Mouse (Mus musculus) Muller cell, postnatal 12 days (primary cell): ENCODE results near the gene Upk3bl.
"Not testable (repeated sequence)": the region's sequence is repeated elsewhere in the genome, so short reads cannot be mapped to it uniquely, and the experiment has no call there.

Experiments used
- DNase-seq: peaks from one replicate; pipeline ENCODE4 v3.0.0-alpha.2; 2015; ENCODE audit errors: inconsistent ontology term

Upk3bl gene

DNA sequence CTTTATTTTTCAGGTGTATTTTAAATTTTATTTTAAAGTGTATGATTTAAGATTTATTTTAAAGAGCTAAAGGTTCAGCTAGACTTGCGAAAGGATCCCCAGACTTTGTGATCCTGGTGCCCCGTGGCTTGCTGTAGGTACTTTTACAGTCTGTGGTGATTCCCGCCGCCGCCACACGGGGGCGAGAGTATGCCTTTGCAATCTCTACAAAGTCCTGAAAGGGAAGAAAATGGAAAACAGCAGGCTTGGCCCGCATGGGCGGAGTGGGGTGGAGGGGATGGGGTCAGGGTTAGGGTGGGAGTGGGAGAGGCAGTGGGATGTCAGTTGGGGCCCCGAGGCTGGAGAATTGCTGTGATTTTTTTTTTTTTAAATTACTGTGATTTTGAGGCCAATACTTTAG lies 8.3 kb upstream of the Upk3bl start:
- DNase-seq: peak; percentile 89

DNA sequence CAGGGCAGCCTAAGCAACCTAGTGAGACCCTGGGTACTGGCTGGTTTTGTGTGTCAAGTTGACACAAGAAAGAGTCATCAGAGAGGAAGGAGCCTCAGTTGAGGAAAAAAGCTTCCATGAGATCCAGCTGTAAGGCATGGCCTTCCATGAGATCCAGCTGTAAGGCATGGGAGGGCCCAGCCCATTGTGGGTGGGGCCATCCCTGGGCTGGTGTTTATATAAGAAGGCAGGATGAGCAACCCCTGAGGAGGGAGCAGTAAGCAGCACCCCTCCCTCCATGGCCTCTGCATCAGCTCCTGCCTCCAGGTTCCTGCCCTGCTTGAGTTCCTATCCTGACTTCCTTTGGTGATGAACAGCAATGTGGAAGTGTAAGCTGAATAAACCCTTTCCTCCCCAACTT lies 5.8 kb upstream of the Upk3bl start:
- DNase-seq: not testable (repeated sequence)

DNA sequence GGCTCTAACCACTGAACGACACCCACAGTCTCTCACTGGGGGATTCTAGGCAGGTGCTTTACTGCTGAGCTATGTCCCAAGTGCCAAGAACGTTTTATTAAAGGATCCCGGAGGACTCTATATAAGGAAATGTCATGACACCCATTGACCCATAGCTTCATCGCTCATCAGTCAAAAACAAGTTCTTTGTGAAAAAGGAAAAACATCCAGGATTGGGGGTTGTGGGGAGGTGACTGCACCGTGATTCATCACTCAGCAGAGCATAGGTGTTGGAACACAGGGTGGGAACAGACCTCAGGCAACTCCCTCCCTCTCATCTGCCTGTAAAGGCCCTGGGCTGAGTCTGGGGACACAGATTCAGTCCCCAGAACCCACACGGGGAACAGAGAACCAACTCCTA lies 4.4 kb upstream of the Upk3bl start:
- DNase-seq: peak; percentile 81

DNA sequence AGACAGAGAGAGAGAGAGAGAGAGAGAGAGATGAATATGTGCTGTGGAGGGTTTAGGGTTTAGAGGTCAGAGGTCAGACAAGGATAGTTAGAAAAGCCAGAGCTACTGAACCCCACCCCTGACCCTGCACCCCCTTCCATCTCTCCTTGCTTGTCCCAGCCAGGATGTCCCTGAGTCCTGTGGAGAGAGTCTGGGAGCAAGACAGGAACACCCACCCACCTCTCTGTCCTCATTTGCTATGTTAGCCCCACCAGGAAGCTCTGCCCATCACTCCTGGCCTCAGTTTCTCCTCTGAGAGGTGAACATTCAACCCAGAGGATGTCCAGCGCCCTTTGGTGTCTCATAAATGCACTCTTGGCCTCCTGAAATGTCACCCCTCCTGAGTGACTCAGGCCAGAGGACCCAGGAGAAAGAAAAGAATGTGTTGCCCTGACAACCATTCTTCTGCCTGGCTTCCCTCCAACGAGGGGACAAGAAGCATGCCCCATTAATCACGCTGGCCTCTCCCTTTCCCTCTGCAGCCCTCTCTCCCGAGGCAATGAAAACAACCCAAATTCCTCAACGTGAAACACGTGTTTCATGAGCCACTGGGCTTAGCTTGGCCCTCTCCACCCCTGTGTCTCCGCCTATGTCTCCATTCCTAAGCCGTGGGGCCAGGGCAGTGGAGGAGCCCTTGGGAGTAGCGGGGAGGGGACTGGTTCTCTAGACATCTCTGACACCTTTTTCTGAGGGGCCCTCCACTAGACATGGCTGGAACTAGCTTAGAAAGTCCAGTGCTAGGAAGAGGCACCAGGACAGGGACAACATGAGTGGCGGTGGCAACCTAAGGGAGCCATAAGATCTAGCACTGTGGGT lies 2.8 kb upstream of the Upk3bl start:
- peak; percentile 98 for DNase-seq

DNA sequence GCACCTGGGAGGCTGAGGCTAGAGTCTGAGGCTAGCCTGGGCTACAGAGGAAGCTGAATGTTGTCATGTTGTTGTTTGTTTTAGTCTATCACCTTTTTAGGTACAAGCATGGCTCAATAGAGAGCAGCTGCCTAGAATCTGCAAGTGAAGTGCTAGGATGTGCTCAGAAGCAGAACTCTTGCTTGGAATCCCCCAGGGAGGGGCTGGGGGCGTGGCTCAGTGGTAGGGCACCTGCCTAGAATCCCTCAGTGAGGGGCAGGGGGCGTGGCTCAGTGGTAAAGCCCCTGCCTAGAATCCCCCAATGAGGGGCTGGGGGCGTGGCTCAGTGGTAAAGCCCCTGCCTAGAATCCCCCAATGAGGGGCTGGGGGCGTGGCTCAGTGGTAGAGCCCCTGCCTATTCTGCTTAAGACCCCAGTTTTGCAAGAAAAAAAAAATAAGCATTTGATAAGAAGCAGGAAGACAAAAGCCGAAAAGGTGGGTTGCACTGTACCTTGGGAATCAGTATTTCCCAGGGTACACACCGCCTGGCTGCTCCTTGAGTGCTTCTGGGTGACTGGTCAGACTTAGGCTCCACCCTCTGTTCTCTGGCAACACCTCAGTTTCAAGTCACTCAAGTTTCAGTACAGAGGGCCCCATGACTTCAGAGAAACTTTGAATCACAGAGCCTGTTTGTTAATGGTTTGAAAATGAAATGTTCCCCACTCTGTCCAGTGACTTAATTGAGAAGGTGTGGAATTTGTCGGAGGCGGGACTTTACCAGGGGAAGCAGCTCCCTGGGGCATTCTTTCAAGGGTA lies 1.2 kb upstream of the Upk3bl start:
- peak; percentile 65 for DNase-seq

DNA sequence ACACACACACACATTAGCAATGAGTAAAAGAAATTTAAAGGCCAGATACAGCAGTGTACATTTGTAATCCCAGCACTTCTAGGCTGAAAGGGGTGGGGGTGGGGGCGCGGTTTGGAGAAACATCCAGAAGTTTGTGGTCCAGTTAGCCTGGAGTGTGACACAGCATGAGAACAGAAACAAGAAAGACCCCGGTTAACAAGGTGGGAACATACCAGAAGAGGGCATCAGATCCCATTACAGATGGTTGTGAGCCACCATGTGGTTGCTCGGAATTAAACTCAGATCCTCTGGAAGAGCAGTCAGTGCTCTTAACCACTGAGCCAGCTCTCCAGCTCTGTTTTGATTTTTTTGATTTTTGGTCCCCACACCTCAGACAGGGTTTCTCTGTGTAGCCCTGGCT lies 1.8 kb downstream of the Upk3bl start:
- DNase-seq: peak; percentile 39

DNA sequence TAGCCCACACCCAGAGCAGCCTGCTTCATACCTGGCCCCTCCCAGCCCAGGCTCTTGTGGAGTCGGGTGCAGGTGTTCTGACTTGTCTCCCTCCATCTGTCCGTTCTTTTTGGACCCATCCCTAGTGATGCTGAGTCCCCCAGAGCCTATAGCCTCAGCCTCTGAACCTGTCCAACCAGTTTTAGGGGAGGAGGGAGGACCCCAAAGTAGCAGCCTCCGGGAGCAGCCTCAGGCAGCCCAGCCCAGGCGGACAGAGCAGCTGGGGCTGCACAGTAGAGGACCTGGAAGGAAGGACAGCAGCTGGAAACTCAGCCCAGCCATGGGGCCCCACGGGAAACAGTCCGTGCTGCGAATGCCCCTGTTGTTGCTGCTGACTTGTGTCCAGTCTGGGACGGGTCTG lies 2.8 kb downstream of the Upk3bl start:
- no peak for DNase-seq

DNA sequence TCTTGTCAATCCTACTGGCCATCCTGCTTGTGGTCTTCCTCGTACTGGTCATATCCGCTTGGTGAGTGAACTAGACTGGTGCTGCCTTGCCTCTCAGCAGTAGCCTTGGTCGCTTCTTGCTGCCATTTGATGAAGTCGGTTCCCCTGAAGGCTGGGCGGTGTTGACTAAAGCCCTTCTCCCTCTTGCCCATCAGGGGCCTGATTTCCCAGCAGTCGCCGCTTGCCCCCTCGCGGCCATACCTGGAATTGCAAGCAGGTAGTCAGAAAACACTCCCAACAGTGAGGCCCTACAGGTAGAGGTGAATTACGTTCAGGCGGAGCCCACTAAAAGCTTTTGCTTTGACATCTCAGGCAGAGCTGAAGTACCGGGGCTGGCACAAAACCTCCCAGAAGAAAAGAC lies 7.3 kb downstream of the Upk3bl start:
- peak; percentile 68 for DNase-seq

DNA sequence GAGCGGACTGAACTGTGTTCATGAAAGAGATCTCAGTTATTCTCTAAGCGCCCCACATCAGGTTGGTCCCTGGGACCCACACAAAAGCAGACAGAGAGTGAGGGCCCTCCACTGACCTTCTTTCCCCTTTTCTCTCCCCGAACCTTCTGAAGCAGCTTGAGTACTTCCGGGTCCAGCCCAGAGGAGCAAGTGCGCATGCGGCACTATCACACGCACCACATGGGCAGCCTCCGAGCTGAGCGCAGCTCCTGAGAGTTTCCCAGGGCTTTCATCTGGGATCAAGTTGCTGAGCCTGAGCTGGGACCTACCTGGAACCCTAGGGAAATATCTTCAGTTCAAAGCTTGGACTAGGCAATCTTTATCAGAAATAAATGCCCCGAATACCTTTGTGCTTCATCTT lies 9.6 kb downstream of the Upk3bl start:
- no peak for DNase-seq

DNA sequence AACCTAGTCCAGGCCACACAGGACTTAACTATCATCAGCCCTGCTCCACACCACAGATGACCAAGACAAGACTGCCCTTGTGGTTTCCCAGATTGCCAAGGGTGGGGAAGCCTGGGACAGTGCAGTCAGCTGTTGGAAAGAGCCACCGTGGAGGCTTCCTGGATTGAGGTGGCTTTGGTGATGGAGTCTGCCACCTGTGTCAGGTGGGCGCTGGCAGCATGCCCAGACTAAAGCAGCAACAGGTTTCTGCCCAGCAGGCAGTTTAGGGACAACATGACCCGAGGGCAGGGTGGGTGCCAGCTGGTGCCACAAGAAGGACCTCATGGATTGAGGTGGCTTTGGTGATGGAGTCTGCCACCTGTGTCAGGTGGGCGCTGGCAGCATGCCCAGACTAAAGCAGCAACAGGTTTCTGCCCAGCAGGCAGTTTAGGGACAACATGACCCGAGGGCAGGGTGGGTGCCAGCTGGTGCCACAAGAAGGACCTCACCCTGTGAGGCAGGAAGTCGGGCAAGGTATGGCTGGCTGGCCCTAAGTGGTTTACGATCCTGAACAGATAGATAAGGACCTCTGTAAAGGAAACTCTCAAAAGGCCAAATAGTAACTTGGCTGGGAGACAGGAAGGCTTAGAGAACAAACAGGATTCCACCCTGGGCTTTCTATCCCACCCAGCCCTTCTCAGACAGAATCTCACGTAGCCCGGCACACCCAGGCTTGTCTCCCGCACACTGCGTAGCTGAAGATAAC lies 12.3 kb downstream of the Upk3bl start:
- DNase-seq: not testable (repeated sequence)

DNA sequence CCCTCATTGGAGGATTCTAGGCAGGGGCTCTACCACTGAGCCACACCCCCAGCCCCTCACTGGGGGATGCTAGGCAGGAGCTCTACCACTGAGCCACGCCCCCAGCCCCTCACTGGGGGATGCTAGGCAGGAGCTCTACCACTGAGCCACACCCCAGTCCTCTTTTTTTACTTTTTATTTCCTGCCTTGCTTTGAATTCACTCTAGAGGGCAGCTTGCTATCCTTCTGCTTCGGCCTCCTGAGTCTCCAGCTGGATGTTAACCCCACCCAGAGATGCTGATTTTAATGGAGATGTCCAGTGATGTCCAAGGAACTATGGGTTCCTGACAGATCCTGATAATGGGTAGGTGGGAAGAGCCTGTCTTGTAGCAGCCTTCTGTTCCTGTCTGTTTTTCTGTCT lies 15.1 kb downstream of the Upk3bl start:
- DNase-seq: no peak

DNA sequence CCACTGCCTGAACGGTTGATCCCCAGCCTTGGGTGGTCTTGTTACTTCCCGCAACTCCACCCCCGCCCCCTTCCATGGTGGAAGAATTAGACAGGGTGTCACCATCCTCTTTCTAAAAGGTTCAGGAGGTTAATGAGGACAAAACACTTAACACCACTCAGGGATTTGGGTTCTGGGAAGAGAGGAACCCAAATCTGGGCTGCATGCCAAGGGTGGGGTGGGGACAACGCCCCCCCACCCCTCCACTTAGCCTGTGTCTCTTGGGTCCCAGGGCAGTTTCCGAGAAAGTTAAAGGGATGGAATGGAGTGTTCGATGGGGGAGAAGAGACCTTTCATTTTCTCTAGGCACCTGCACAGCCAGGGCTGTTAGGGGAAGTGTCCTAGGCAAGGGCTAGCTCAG lies 18.8 kb downstream of the Upk3bl start:
- DNase-seq: no peak

DNA sequence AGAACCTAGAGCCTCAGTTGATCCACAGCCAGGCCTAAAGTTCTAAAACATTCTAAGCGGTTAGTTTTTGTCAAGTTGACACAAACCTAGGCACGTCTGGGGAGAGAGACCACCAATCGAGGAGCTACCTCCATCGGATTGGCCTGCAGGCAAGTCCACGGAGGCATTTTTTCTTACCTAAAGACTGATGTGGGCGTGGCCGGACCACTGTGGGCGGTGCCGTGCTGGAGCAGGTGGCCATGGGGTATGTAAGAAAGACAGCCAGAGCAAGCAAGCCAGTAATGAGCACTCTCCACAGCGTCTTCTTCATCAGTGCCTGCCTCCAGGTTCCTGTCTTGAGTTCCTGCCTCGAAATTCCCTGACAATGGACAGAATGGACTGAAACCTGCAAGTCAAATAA lies 19.2 kb downstream of the Upk3bl start:
- DNase-seq: no peak

DNA sequence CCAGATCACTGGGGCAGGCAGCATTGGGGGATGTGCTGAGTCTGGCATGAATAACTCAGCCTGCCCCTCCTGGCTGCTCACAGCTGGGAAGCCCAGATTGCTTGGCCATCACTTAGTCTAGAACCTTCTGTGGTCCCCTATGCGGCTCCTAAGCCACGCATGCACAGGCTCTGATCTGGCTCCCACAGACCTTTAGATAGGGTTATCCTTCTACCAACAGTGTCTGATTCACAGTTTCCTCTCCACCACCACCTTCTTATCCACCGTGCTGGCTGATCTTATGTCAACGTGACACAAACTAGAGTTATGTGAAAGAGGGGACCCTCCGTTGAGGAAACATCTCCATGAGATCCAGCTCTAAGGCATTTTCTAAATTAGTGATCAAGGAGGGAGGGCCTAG lies 20.8 kb downstream of the Upk3bl start:
- DNase-seq: no peak

DNA sequence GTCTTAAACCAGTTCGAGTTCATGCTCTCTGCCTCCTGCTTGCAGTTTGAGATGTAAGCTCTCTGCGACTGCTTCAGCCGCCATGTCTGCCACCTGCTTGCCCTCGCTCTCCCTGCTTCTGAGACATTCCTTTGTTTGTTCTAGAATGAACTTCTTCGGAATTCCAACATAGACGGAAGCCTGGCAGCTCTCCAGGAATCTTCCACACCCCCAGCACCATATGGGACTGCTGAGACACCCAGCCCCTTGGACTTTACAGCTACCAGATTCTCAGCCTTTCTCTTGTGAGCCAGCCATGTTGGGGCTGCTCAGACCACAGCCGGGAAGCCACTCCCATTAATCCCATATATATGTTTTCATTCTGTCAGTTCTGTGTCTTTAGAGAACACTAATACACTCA lies 22.0 kb downstream of the Upk3bl start:
- no peak for DNase-seq

DNA sequence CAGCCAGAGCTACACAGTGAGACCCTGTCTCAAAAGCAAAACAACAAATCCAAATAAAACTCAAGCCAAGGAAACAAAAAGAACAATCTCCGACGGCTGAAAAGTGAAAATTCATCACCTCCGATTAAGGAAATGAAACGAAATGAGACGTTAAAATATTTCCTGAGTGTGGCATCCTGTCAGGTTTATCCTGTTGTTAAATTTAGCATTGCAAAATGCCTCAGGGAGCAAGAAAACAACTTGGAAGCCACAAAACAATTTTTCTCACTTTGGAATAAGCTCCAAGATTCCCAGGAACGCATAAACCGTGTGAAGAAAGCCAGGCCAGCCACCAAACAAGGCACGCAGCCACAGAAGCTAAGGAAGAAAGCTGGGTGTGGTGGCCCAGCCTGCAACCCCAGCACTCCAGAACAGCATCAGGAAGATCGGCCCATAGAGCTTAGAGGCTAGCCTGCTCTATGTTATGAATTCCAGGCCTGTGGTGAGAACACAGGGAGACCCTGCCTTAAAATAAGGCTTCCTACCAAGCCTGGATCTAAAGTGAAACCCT lies 22.8 kb downstream of the Upk3bl start:
- no peak for DNase-seq

DNA sequence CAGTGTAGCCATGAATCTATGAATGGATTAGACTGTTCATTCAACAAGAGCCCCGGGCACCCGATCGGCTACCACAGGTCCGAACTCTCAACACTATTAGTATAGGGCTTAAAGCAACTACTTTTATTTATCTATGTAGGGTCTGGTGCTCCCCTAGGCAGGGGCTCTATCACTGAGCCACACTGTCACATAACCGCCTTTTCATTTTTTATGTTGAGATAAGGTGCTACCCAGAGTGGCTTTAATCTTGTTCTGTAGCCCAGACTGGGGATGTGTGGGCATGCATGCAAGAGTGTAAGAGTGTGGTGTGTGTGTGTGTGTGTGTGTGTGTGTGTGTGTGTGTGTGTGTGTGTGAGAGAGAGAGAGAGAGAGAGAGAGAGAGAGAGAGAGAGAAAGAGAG lies 23.8 kb downstream of the Upk3bl start:
- no peak for DNase-seq

DNA sequence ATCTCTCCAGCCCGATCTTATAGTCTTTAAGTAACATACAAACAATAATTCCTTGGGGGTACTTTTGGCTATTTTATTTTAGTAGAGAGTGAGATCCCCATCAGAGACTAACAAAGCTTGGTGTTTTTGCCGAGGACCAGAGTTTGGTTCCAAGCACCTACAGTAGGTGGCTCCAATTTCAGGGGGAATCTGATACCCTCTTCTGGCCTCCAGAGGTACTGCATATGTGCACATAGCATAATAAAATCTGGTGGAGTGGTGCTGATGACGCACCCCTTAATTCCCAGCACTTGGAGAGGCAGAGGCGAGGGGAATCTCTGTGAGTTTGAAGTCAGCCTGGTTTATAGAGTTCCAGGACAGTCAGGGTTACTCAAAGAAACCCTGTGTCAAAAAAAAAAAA lies 28.1 kb downstream of the Upk3bl start:
- no peak for DNase-seq

DNA sequence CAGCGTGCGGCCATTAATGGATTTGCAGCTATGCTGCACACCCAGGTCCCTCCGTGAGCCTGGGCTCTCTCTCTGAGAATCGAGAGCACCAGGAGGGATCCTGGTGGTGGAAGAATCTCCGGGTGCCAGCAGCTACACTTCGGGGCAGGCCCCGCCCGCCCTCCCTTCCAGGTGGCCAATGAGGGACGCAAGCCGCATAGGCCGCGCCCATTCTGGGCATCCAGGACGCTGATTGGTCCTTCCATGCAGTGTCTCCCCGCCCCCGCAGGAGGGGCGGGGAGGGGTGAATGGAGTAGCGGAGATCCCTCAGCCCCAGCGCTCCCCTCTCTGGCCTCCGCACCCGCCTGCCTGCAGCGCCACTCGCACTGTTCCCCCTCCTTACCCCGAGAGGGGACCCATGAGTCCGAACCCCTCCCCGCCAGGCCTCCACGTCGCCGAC lies 29.4 kb downstream of the Upk3bl start, which contains the start of gene Rasa4:
Gene Rasa4, plus strand, starts transcription at position 248 of the 439 bp plus-strand sequence.
- DNase-seq: peak; percentile 99

DNA sequence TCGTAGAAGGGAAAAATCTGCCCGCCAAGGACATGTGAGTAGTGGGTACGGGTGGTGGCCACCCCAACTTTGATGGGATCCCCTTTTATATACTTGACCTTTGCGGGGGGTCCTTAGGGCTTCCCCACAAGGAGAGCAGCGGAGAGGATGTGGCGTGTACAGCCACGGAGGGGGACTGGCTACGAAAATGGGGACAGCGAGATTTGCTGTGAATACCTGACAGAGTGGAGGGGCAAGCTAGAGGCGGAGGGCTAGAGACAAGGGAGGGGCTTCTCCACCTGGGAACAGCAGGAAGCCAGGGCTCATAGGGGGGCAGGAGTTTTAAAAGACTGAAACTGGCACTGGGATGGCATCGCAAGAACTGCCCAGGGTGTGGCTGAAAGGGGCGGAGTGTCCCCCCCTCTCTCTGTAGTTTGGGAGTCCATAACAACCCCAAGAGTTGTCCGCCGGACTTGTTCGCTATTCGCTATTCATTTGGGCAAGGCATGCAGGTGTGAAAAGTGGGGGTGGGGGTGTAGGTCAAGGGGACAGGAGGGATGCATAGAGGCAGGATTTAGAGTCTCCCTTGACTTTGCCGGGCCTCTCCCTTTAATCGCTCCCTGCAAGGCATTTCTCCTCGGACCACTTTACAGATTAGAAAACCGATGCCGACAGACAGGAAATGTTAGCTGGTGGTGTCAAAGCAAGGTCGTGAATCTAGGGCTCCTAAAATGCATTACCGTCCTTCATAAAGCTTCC lies 30.0 kb downstream of the Upk3bl start:
- DNase-seq: peak; percentile 45
